Mouse (Mus musculus) embryonic facial prominence, embryonic 11.5 days (tissue): ENCODE measurements around the gene Ascl1. TPM values are rescaled to one million over a fixed set of nuclear protein-coding genes. Genes with fewer than 3 reads are reported as not detected.

Experiments used
- ATAC-seq: fragments of 200-750 bp; cut with Nextera tagmentation; replicated peaks from 2 replicates; pipeline ENCODE4 v1.8.0; 2017; ENCODE audit warnings: low read depth; ENCODE audit not compliant: insufficient number of reproducible peaks, low FRiP score, low TSS enrichment
- DNase-seq: peaks from one replicate; pipeline ENCODE4 v3.0.0-alpha.2; 2015; ENCODE audit warnings: low spot score
- H3K27ac ChIP-seq: fragments of 300-500 bp; sonication (generic); replicated peaks from 2 replicates; pipeline ENCODE4 v1.5.1; 2014; ENCODE audit warnings: mild to moderate bottlenecking, low read depth, low read length, control low read depth
- H3K27me3 ChIP-seq: fragments of 300-500 bp; sonication (generic); 2 replicates; pipeline ENCODE4 v1.6.1; 2014; ENCODE audit warnings: mild to moderate bottlenecking, low read length, moderate library complexity, mixed read lengths; ENCODE audit not compliant: control insufficient read depth, insufficient read depth
- H3K36me3 ChIP-seq: fragments of 300-500 bp; sonication (generic); replicated peaks from 2 replicates; pipeline ENCODE4 v1.6.1; 2014; ENCODE audit warnings: low read depth, mild to moderate bottlenecking, low read length, moderate library complexity, mixed read lengths; ENCODE audit not compliant: control insufficient read depth, insufficient read depth
- H3K4me1 ChIP-seq: fragments of 300-500 bp; sonication (generic); 2 replicates; pipeline ENCODE4 v1.6.1; 2014; ENCODE audit warnings: low read length, mixed read lengths; ENCODE audit not compliant: control insufficient read depth, insufficient read depth
- H3K4me2 ChIP-seq: fragments of 300-500 bp; sonication (generic); 2 replicates; pipeline ENCODE4 v1.6.1; 2014; ENCODE audit warnings: low read depth, mild to moderate bottlenecking, control low read depth, low read length, moderate library complexity
- H3K4me3 ChIP-seq: fragments of 300-500 bp; sonication (generic); 2 replicates; pipeline ENCODE4 v1.5.1; 2014; ENCODE audit warnings: low read depth, low read length, control low read depth
- H3K9ac ChIP-seq: fragments of 300-500 bp; sonication (generic); replicated peaks from 2 replicates; pipeline ENCODE4 v1.6.1; 2014; ENCODE audit warnings: mild to moderate bottlenecking, control low read depth, low read length
- H3K9me3 ChIP-seq: fragments of 300-500 bp; sonication (generic); replicated peaks from 2 replicates; pipeline ENCODE4 v1.6.1; 2016; ENCODE audit warnings: mild to moderate bottlenecking, low read length, inconsistent platforms, mixed read lengths; ENCODE audit not compliant: control insufficient read depth
- WGBS: fragments of 180-500 bp; shearing (Covaris S2); extraction: QIAGEN DNeasy Blood & Tissue Kit; methylation state at CpG from one replicate; pipeline ENCODE4 v1.1.7; 2014; 5-methylcytosine and 5-hydroxymethylcytosine counted together
- polyA plus RNA-seq: library from polyadenylated mRNA; unstranded; fragments of >200 nt; fragmentation: Nextera tagmentation; extraction: Ambion mirVana; gene quantifications from 2 replicates; pipeline ENCODE4 v1.2.1, GENCODE M21; 2014

Ascl1 gene
- polyA plus RNA-seq: 10.6 and 11.1 TPM in 2 replicates

DNA sequence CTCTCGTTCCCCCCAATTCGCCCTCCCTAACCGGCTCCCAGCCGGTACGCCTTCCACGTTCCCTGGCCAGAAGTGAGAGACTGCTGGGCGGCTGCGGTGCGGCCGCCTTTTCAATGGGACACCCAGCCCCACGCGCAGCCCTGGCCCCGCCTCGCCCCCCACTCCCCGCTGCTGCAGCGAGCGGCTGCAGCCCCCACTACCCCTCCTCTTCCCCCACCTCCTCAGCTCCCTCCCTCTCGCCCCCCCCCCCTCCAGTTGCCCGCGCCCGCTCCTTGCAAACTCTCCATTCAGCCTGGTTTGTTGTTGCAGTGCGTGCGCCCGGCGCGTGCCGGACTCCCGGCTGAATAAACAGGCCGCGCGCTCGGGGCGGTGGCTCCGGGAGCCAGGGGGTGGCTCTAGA lies at the start of gene Ascl1:
Ascl1 (minus strand) TSS at position 85 of the 400 bp plus-strand sequence.
- Histone ChIP-seq H3K27me3 (peaks cover 54% of the 10 kb centered on the region), H3K9ac (peak within 1 kb of the TSS; percentile 62), H3K27ac (peak within 1 kb of the TSS; percentile 47; the same call in 1 of the 2 replicates), H3K9me3 (no peaks in the 10 kb centered on the region), H3K4me1 (no peaks in the 10 kb centered on the region), H3K4me2 (peak within 1 kb of the TSS; percentile 98), H3K4me3 (peak within 1 kb of the TSS; percentile 62), H3K36me3 (no peaks in the 10 kb centered on the region)
- ATAC-seq: peak; percentile 42; the same call in 1 of the 2 replicates
- DNase-seq: peak; percentile 68
- WGBS: under 1% methylated on average over 31 of the region's 34 CpGs

DNA sequence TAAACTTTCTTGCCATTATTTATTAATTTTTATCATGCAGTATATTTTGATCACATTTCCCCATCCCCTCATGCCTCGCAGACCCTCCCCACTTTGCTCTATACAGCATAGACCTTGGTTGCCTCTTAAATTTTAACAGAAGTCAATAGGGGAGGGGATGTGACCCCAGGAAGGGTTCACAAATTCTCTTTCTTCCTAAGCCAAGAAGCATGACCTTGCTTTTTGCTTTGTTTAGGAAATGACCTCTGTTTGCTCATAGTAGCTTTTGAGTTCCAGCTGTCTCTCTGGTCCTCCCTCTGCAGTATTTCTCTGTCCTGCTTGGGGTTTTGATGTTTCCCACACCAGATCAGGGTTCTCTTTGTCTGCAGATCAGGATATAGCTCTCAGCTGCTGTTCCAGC lies 40.7 kb upstream of the Ascl1 start:
- DNase-seq (no peak), ATAC-seq (no peak)
- no peaks in the 10 kb centered on the region for H3K4me1 ChIP-seq
- H3K36me3 ChIP-seq: no peaks in the 10 kb centered on the region
- no peak overlapping the region for H3K4me2 ChIP-seq
- no peak overlapping the region for H3K27ac ChIP-seq
- WGBS: 86% methylated on average over 1 of the region's 1 CpGs
- no peak overlapping the region for H3K4me3 ChIP-seq
- H3K27me3 ChIP-seq: no peaks in the 10 kb centered on the region
- no peak overlapping the region for H3K9ac ChIP-seq
- no peaks in the 10 kb centered on the region for H3K9me3 ChIP-seq

DNA sequence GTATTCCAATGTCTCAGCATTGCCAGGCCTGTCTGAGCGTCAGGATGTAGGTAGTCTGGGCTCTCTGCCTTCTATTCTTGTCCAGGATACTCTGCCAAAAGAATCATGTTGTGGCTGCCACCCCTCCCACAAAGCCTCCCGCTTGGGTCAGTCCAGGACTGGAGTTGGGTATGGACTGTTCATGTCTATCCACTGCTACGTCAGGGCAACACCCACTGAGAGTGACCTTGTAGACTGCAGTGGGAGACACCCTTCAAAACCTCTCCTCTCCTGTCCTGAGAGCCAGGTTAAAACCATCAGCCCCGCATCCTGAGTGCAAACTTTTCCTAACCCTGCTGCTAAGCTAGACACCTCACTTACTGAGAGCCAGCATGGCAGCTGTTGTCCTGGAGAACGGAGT lies 28.2 kb upstream of the Ascl1 start, which contains the start of gene Pah:
Pah (plus strand) TSS at position 150 of the 400 bp plus-strand sequence.
- DNase-seq (no peak), ATAC-seq (no peak)
- H3K9me3 ChIP-seq: no peaks in the 10 kb centered on the region
- H3K36me3 ChIP-seq: no peaks in the 10 kb centered on the region
- no peaks in the 10 kb centered on the region for H3K27me3 ChIP-seq
- no peak within 1 kb of the TSS for H3K4me2 ChIP-seq
- H3K9ac ChIP-seq: no peak within 1 kb of the TSS
- H3K4me1 ChIP-seq: no peaks in the 10 kb centered on the region
- no peak within 1 kb of the TSS for H3K4me3 ChIP-seq
- WGBS: 88% methylated on average over 5 of the region's 5 CpGs
- H3K27ac ChIP-seq: no peak within 1 kb of the TSS

DNA sequence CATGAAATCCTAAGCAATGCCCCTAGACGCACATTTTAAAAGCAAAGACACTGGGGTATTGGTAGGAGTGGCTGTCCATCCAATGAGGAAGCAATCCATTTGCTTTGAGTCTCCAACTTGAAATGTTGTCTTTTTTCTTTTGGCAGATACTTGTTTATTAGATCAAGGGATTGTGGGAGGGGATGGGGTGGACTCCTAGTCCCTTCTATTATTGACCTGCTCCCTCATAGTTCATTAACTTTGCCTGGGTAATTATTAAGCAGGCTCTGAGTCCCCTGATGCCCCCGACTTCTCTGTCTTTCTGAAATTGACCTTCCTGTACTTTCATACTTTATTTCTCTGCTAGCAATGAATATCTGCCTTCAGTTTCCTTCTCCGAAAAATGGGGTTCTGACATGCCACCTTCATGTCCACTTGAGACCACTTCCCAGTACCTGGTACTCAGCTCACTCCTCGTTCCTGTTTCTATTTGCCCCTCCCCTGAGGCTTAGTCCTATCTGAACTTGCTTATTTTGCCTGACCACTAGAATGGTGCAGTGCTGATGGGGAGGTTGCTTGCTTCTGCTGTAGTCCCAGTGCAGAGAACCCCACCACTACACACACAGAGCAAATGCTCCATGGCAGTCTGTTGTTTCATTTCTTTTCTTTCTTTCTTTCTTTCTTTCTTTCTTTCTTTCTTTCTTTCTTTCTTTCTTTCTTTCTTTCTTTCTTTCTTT lies 27.1 kb upstream of the Ascl1 start:
- no peak overlapping the region for H3K27ac ChIP-seq
- H3K36me3 ChIP-seq: no peaks in the 10 kb centered on the region
- 80% methylated on average over 4 of the region's 4 CpGs for WGBS
- no peak for DNase-seq
- H3K4me2 ChIP-seq: no peak overlapping the region
- H3K4me1 ChIP-seq: no peaks in the 10 kb centered on the region
- no peak for ATAC-seq
- no peaks in the 10 kb centered on the region for H3K9me3 ChIP-seq
- no peak overlapping the region for H3K4me3 ChIP-seq
- no peak overlapping the region for H3K9ac ChIP-seq
- H3K27me3 ChIP-seq: no peaks in the 10 kb centered on the region

DNA sequence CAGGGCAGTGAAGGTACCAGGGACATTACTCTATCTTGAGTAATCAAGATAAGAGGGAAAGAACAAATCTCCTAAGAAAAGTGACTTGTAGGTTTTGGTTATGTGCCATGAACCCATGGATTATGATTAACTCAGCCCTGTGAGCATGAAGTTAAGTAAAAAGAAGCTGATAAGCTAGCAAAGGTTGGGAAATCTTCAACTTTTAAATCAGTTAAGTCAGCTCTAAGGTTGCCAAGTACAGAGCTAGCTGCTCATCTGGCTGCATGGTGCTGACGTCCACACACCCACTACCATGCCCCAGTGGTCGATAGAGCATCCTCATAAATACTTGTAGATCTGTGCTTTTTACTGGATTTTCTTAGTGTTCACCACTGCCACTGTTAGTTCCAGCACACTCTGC lies 25.1 kb upstream of the Ascl1 start:
- Histone ChIP-seq H3K4me3 (no peak overlapping the region), H3K27ac (no peak overlapping the region), H3K36me3 (no peaks in the 10 kb centered on the region), H3K4me1 (no peaks in the 10 kb centered on the region), H3K9me3 (no peaks in the 10 kb centered on the region), H3K9ac (no peak overlapping the region), H3K27me3 (no peaks in the 10 kb centered on the region), H3K4me2 (no peak overlapping the region)
- DNase-seq: no peak
- WGBS: 80% methylated on average over 2 of the region's 2 CpGs
- ATAC-seq: no peak

GRCm38 (mm10) chr10:87513052-87513451 lies 19.6 kb upstream of the Ascl1 start:
- no peak overlapping the region for H3K9ac ChIP-seq
- no peaks in the 10 kb centered on the region for H3K4me1 ChIP-seq
- no peaks in the 10 kb centered on the region for H3K36me3 ChIP-seq
- no peak overlapping the region for H3K27ac ChIP-seq
- no peak overlapping the region for H3K4me3 ChIP-seq
- DNase-seq (no peak), ATAC-seq (no peak)
- H3K27me3 ChIP-seq: no peaks in the 10 kb centered on the region
- no peaks in the 10 kb centered on the region for H3K9me3 ChIP-seq
- no peak overlapping the region for H3K4me2 ChIP-seq

DNA sequence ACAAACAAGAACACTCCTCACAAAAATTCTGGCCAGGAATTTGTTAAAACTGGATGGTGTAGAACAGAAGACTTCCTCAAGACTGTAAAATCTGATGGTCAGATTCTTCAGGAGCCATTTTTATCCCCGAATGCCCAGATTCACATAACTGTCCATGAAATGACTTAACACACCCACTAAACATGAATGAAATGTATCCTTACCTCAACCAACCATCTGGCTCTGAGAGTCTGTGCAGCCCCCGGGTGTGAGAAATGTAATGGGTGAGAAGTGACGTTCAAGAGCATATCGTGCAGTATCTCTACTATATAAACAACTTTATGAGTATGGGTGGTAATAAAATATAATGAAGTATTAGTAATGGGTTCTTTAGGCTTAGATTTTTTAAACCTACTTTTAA lies 15.1 kb upstream of the Ascl1 start:
- H3K4me1 ChIP-seq: no peaks in the 10 kb centered on the region
- ATAC-seq (no peak), DNase-seq (no peak)
- H3K27me3 ChIP-seq: no peaks in the 10 kb centered on the region
- no peaks in the 10 kb centered on the region for H3K36me3 ChIP-seq
- no peak overlapping the region for H3K4me2 ChIP-seq
- no peak overlapping the region for H3K4me3 ChIP-seq
- no peak overlapping the region for H3K27ac ChIP-seq
- no peaks in the 10 kb centered on the region for H3K9me3 ChIP-seq
- H3K9ac ChIP-seq: no peak overlapping the region
- WGBS: 84% methylated on average over 4 of the region's 4 CpGs

DNA sequence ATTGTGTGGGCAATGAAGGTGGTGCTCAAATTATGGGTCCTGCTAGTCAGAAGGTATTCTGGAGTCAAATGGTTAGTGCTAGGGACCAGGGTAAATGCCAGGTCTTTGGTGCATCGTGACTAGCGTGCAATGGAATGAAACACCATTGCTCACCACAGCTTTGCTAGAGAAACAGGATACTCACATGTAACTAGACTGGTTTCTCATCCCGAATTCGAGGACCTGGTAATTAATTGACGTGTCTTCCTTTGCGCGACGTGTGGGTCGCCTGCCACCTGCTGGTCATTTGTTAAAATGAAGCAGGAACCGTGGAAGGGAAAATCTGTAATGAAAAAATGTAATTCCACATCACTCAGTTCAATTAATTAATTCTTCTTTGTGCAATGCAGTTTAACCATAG lies 10.5 kb upstream of the Ascl1 start:
- no peaks in the 10 kb centered on the region for H3K9me3 ChIP-seq
- H3K4me1 ChIP-seq: no peaks in the 10 kb centered on the region
- ATAC-seq (peak; percentile 30; the same call in 1 of the 2 replicates), DNase-seq (peak; percentile 62)
- no peak overlapping the region for H3K27ac ChIP-seq
- no peaks in the 10 kb centered on the region for H3K36me3 ChIP-seq
- peaks cover 22% of the 10 kb centered on the region for H3K27me3 ChIP-seq
- 2% methylated on average over 10 of the region's 10 CpGs for WGBS
- H3K4me3 ChIP-seq: no peak overlapping the region
- H3K9ac ChIP-seq: no peak overlapping the region
- no peak overlapping the region for H3K4me2 ChIP-seq
